Mouse (Mus musculus): ENCODE results near the gene C1s2.

- TF ChIP-seq CTCF (IDR thresholded peaks at IDR 0.05; ENCODE audit: extremely low read depth, insufficient read depth, low read length) (no peak), POLR2A (IDR thresholded peaks at IDR 0.05; ENCODE audit: extremely low read depth, insufficient read depth, low read length) (no peak)
Measured at GRCm38 (mm10) chr6:124586266-124586665, 49.6 kb downstream of the C1s2 start.
